Mouse (Mus musculus) MEL (cell line): Measurements from ENCODE around the gene Tln2.

Experiments used
- BHLHE40 ChIP-seq: IDR thresholded peaks from 2 replicates; pipeline ENCODE4 v1.6.1; 2012; ENCODE audit warnings: low read depth, mild to moderate bottlenecking, inconsistent platforms, low read length, improper control_type of control experiment, borderline replicate concordance
- CTCF ChIP-seq, 3 experiments: IDR thresholded peaks in 2 of 3; conservative IDR thresholded peaks in 1 of 3; 2 replicates each; pipeline ENCODE4 v1.5.1; 2011 to 2012; ENCODE audit warnings: low read length in 3 of 3, low read depth in 2 of 3, mild to moderate bottlenecking in 2 of 3, improper control_type of control experiment in 1 of 3, inconsistent platforms in 1 of 3, mixed read lengths in 1 of 3, moderate library complexity in 1 of 3; ENCODE audit not compliant: control insufficient read depth in 1 of 3, insufficient read depth in 1 of 3, poor library complexity in 1 of 3, severe bottlenecking in 1 of 3
- E2F4 ChIP-seq: IDR thresholded peaks from 2 replicates; pipeline ENCODE4 v1.6.1; 2011; ENCODE audit warnings: low read depth, low read length, improper control_type of control experiment, borderline replicate concordance
- EP300 ChIP-seq, 2 experiments: IDR thresholded peaks; 2 replicates each; pipeline ENCODE4 v1.6.1; 2011; ENCODE audit warnings: improper control_type of control experiment in 2 of 2, low read length in 2 of 2, low read depth in 1 of 2, mild to moderate bottlenecking in 1 of 2
- MAFK ChIP-seq: IDR thresholded peaks from 2 replicates; pipeline ENCODE4 v1.6.1; 2011; ENCODE audit warnings: low read depth, mild to moderate bottlenecking, low read length, improper control_type of control experiment, borderline replicate concordance
- MAZ ChIP-seq: IDR thresholded peaks from 2 replicates; pipeline ENCODE4 v1.6.1; 2012; ENCODE audit warnings: low read depth, mild to moderate bottlenecking, inconsistent platforms, low read length, improper control_type of control experiment
- NRF1 ChIP-seq: IDR thresholded peaks from 2 replicates; pipeline ENCODE4 v1.6.1; 2014; ENCODE audit warnings: low read depth, mild to moderate bottlenecking, inconsistent platforms, low read length, improper control_type of control experiment, moderate library complexity; ENCODE audit not compliant: poor library complexity, insufficient read depth, severe bottlenecking
- POLR2A ChIP-seq, 2 experiments: IDR thresholded peaks; 2 replicates each; pipeline ENCODE4 v1.6.1; 2011 to 2012; ENCODE audit warnings: low read length in 2 of 2, mild to moderate bottlenecking in 2 of 2, control low read depth in 1 of 2, improper control_type of control experiment in 1 of 2, low read depth in 1 of 2, moderate library complexity in 1 of 2; ENCODE audit not compliant: control insufficient read depth in 1 of 2, insufficient read depth in 1 of 2, poor library complexity in 1 of 2
- POLR2AphosphoS2 ChIP-seq: IDR thresholded peaks from 2 replicates; pipeline ENCODE4 v1.6.1; 2011; ENCODE audit warnings: low read length, improper control_type of control experiment
- SIN3A ChIP-seq: IDR thresholded peaks from 2 replicates; pipeline ENCODE4 v1.6.1; 2012; ENCODE audit warnings: low read length, improper control_type of control experiment, inconsistent platforms
- TBP ChIP-seq: IDR thresholded peaks from 2 replicates; pipeline ENCODE4 v1.8.0; 2011; ENCODE audit warnings: low read depth, low read length, improper control_type of control experiment
- ZC3H11A ChIP-seq: IDR thresholded peaks from 2 replicates; pipeline ENCODE4 v1.6.1; 2012; ENCODE audit warnings: low read depth, mild to moderate bottlenecking, inconsistent platforms, low read length, improper control_type of control experiment
- ZNF384 ChIP-seq: IDR thresholded peaks from 2 replicates; pipeline ENCODE4 v1.6.1; 2012; ENCODE audit warnings: low read depth, mild to moderate bottlenecking, inconsistent platforms, low read length, improper control_type of control experiment

DNA sequence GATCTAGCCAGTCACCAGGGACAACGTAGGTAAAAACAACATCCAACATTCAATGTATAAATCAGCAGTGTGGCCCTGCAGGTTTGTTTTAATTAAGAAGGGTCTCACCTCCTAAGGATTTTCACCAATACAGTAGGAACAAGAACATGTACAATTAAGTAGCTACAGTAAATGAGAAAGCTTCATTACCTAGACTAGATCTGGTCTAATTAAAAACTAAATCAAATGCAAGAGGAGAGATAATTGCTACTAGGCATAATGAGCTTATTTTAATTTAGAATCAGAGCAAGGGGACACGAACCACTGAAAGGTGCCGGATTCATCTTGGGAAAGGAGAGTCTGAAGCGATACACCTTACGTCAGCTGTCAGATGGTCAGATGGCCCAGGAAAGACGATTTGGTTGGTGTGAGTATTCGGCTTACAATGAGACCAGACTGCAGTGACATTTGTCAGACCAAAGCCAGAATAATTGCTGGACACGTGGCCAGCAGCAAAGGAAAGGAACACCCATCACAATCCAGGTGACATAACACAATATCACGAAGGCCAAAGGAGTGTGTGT lies 175.4 kb downstream of the Tln2 start:
- TF ChIP-seq CTCF (IDR thresholded peaks at IDR 0.05 in 2 of 3, conservative IDR thresholded peaks at IDR 0.05 in 1 of 3; ENCODE audit: control insufficient read depth in 1 of 3, insufficient read depth in 1 of 3, low read depth in 2 of 3, low read length in 3 of 3, poor library complexity in 1 of 3, severe bottlenecking in 1 of 3) (no peak), POLR2A (IDR thresholded peaks at IDR 0.05; ENCODE audit: control insufficient read depth in 1 of 2, insufficient read depth in 1 of 2, low read depth in 1 of 2, low read length in 2 of 2, poor library complexity in 1 of 2) (no peak), ZNF384 (no peak), SIN3A (no peak), E2F4 (no peak), POLR2AphosphoS2 (no peak), MAZ (no peak), ZC3H11A (no peak), NRF1 (no peak), EP300 (IDR thresholded peaks at IDR 0.05; ENCODE audit: low read depth in 1 of 2, low read length in 2 of 2) (no peak), MAFK (no peak), TBP (no peak), BHLHE40 (no peak)
